Mouse (Mus musculus) ES-Bruce4 (cell line): ENCODE measurements around the gene Srrm3. TPM values are rescaled to one million over a fixed set of nuclear protein-coding genes. Genes with fewer than 3 reads are reported as not detected.

Experiments used
- H3K27ac ChIP-seq: 2 replicates; pipeline ENCODE4 v1.5.1; 2012; ENCODE audit warnings: low read length, inconsistent platforms; ENCODE audit not compliant: insufficient read depth
- H3K27me3 ChIP-seq: 2 replicates; pipeline ENCODE4 v1.6.1; 2012; ENCODE audit warnings: mild to moderate bottlenecking, low read length, inconsistent platforms; ENCODE audit not compliant: control insufficient read depth, poor library complexity, insufficient read depth, severe bottlenecking
- H3K36me3 ChIP-seq: 2 replicates; pipeline ENCODE4 v1.6.1; 2012; ENCODE audit warnings: inconsistent platforms, mild to moderate bottlenecking, low read length, moderate library complexity; ENCODE audit not compliant: control insufficient read depth, poor library complexity, insufficient read depth, severe bottlenecking
- H3K4me1 ChIP-seq: one replicate; pipeline ENCODE4 v1.8.1; 2011; ENCODE audit warnings: low read length; ENCODE audit not compliant: control insufficient read depth, insufficient read depth
- H3K4me3 ChIP-seq: 2 replicates; pipeline ENCODE4 v1.5.1; 2011; ENCODE audit warnings: low read depth, mild to moderate bottlenecking, low read length
- H3K9ac ChIP-seq: 2 replicates; pipeline ENCODE4 v1.6.1; 2012; ENCODE audit warnings: low read depth, mild to moderate bottlenecking, inconsistent platforms; ENCODE audit not compliant: poor library complexity, severe bottlenecking
- H3K9me3 ChIP-seq: replicated peaks from 2 replicates; pipeline ENCODE4 v1.6.1; 2012; ENCODE audit warnings: mild to moderate bottlenecking, low read length, inconsistent platforms; ENCODE audit not compliant: control insufficient read depth, poor library complexity, insufficient read depth, severe bottlenecking
- CTCF ChIP-seq: IDR thresholded peaks from one replicate; pipeline ENCODE4 v1.8.1; 2011; ENCODE audit warnings: low read depth, low read length
- EP300 ChIP-seq: IDR thresholded peaks from 2 replicates; pipeline ENCODE4 v1.6.1; 2011; ENCODE audit warnings: low read depth, low read length; ENCODE audit not compliant: insufficient read depth
- POLR2A ChIP-seq: IDR thresholded peaks from one replicate; pipeline ENCODE4 v1.8.1; 2011; ENCODE audit warnings: low read length; ENCODE audit not compliant: insufficient read depth
- polyA plus RNA-seq: library from polyadenylated mRNA; stranded (reverse); fragments of >200 nt; gene quantifications from 2 replicates; pipeline ENCODE4 v1.2.4, GENCODE M21; 2011; ENCODE audit warnings: low read depth; ENCODE audit not compliant: missing spikeins, insufficient read depth, insufficient read length

Gene Srrm3
- polyA plus RNA-seq, 1 experiment, result 0.55 TPM

DNA sequence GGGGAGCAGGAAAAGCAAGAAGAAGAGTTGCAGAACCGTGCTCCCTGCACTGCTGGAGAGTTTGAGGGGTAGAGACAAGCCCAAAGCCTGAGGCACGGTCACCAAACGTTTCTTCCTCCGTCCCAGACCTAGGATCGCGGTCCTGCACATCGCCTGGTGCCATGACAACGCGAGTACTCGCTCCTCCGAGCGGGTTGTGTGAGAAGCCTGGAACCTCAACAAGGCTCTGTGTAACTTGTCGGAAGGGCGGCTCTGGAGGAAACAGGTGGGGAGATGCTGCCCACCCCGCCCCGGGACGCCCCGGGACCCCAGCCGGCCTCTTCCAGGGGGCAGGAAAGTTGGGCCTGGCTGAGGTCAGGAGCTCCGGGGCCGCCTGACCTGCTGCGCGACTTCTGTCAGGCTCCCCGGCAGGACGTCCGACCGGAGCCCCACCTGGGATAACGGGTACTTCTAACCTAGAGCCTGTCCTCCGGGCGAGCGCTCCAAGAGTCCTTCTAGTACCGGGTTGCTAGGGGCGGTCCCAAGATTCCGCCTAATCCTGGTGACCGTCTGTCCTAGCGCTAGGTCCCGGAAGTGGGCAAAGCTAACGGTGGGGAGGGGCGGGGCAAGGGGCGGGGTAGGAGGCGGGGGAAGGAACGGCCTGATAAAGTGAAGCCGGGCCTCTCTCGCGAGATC is 28.8 kb upstream of the Srrm3 start, which contains the start of gene Styxl1:
Gene Styxl1, minus strand, starts transcription at position 590 of the 675 bp plus-strand sequence.
- Histone ChIP-seq H3K4me3 (peak within 1 kb of the TSS; percentile 93), H3K4me1 (peaks cover 4% of the 10 kb centered on the region), H3K36me3 (peaks cover 14% of the 10 kb centered on the region), H3K9ac (peak within 1 kb of the TSS; percentile 88), H3K27me3 (no peaks in the 10 kb centered on the region), H3K27ac (0 out of 2 replicates have a peak within 1 kb of the TSS, but pooled peaks have one; percentile 20), H3K9me3 (no peaks in the 10 kb centered on the region)
- TF ChIP-seq EP300 (no peak), CTCF (no peak), POLR2A (no peak)

DNA sequence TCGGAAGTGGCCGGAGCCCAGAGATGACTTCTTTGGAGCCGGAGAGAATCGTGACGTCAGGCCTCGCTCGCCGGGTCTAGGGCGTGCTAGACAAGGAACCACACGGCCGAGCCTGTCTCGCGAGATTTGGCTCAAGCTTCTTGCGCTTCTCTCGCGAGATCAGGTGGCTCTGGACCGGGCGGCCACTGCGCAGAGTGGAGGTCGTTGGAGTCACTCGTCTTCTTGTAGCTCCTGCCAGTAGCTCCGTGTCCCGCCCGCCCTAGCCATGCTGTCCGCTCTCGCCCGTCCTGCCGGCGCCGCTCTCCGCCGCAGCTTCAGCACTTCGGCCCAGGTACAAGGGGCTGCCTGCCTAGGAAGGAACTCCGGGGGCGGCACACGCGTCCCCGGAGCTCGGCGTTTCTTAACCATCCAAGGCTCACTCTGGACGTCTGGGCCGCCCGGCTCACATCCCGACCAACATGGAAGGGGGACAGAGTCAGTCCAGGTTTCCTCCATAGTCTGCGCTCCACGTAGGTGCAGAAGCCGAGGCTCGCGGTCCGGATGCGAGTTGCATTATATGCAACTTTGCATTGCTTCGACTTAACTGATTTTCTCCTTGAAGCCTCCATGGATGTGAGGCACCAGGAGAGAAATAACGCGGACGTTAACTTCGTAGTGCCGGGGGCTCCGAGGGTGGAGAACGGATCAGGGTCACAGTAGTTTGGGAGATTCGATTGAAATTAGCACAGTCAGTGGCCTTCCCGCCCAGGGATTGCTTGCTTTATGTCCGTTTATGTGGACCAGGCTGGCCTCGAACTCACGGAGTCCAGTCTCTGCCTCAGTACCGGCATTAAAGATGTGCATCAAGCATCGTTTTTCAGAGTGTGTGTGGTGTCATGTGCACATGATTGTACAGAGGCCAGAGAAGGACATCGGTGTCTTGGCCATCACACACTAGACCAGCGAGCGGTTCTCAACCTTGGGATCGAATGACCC is 27.9 kb upstream of the Srrm3 start, which contains the start of gene Mdh2:
Gene Mdh2, plus strand, starts transcription at position 10 of the 975 bp plus-strand sequence.
- H3K4me3 ChIP-seq, result peak within 1 kb of the TSS; percentile 93
- TF ChIP-seq EP300 (no peak; the same call in 1 of the 2 replicates), POLR2A (peak; percentile 98), CTCF (no peak)
- no peaks in the 10 kb centered on the region for H3K27me3 ChIP-seq
- H3K27ac ChIP-seq, result 0 out of 2 replicates have a peak within 1 kb of the TSS, but pooled peaks have one; percentile 20
- H3K9ac ChIP-seq, result peak within 1 kb of the TSS; percentile 88
- peaks cover 23% of the 10 kb centered on the region for H3K36me3 ChIP-seq
- peaks cover 4% of the 10 kb centered on the region for H3K4me1 ChIP-seq
- no peaks in the 10 kb centered on the region for H3K9me3 ChIP-seq

DNA sequence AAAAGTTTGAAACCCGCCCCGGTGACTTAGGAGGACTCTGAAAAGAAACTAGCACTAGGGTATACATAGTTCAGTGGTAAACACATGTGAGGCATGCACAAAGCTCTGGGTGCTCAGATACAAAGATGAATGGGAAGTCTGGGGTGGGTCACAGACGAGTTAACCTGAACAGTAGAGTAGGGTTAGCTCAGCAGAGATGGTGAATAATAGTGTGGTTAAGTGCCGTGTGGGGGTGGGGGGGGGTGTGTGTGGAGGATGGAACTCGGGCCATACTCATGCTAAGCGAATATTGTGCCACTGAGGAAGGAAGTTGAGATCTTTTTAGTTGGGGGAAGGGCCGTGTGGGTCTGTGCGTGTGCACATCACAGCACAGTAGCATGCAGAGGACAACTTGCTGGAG is 26.4 kb upstream of the Srrm3 start:
- H3K4me1 ChIP-seq, result peaks cover 4% of the 10 kb centered on the region
- H3K9ac ChIP-seq, result peak overlapping the region; percentile 88
- H3K36me3 ChIP-seq, result peaks cover 37% of the 10 kb centered on the region
- H3K9me3 ChIP-seq, result no peaks in the 10 kb centered on the region
- no peaks in the 10 kb centered on the region for H3K27me3 ChIP-seq
- TF ChIP-seq EP300 (no peak), CTCF (no peak), POLR2A (no peak)
- H3K27ac ChIP-seq, result no peak overlapping the region
- no peak overlapping the region for H3K4me3 ChIP-seq

DNA sequence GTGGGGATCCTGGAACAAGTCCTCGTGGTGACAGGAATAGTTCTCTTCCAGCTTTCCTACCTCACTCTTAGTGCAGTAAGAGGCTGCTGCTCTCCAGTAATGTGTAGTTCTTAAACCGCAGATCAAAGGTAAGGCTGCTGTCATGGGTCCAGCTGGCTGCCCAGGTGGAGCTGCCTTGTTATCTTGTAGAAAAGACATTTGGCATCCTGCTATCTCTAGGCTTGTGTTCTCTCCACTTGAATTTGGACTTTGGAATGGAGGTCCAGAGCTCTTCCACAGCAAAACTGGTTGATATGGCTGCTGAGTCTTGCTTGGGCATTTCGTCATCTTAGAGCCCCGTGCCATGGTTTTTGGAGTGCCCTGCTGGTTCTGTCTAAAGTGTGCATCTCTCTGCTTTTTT is 23.8 kb upstream of the Srrm3 start:
- TF ChIP-seq CTCF (no peak), EP300 (no peak), POLR2A (no peak)
- no peak overlapping the region for H3K9ac ChIP-seq
- peaks cover 62% of the 10 kb centered on the region for H3K36me3 ChIP-seq
- no peaks in the 10 kb centered on the region for H3K9me3 ChIP-seq
- no peak overlapping the region for H3K4me3 ChIP-seq
- no peaks in the 10 kb centered on the region for H3K27me3 ChIP-seq
- H3K27ac ChIP-seq, result no peak overlapping the region
- H3K4me1 ChIP-seq, result peaks cover 4% of the 10 kb centered on the region

DNA sequence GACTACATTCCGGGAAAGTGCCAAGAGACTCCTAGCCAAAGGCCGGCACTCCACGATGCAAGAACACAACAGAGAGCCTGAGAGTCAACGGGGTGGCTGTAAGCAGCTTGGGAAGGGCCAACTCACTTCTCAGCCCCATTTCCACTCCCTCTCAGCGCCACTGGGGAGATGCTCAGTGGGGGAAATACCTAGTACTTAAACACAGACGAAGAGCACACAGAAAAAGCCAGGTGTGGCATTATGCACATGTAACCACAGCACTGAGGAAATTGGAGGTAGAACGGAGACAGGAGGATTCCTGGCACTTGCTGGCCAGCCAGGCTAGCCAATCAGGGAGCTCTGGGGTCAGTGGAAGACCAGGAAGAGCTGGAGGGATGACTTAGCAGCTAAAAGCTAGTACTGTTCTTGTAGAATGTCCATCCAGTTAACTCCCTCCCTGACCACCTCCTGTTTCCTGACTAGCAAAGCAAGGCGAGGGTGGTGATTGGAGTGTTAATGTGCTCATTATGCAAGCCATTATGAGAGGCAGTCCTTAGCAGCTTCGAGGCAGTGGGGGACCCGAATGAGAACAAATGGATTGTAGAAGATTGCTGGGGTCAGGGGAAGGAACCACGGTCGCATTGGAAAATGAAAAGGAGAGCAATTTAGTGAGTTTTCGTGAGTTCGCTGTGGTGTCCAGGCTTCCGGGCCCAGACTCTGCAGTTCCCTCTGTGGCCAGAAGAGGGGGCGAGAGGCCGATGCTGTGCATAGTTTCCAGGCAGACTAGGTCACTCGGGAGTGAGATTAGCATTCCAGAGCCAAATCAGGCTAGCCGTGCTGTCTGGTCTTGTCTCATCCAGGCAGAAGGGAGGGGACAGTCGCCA is 12.5 kb upstream of the Srrm3 start:
- Histone ChIP-seq H3K9me3 (no peaks in the 10 kb centered on the region), H3K4me3 (0 out of 2 replicates have a peak overlapping the region, but pooled peaks have one; percentile 22), H3K36me3 (peaks cover 22% of the 10 kb centered on the region), H3K27me3 (no peaks in the 10 kb centered on the region), H3K27ac (peak overlapping the region; percentile 86), H3K4me1 (no peaks in the 10 kb centered on the region), H3K9ac (no peak overlapping the region)
- TF ChIP-seq CTCF, result peak; percentile 95
- TF ChIP-seq EP300, result peak; percentile 36; the same call in 1 of the 2 replicates
- no peak for TF ChIP-seq POLR2A
